Mouse (Mus musculus) midbrain, embryonic 15.5 days (tissue): ENCODE data around the gene Il2rb. TPM values are rescaled to one million over a fixed set of nuclear protein-coding genes. Genes with fewer than 3 reads are reported as not detected.

Experiments
- ATAC-seq: fragments of 200-750 bp; cut with Nextera tagmentation; replicated peaks from 2 replicates; pipeline ENCODE4 v1.8.0; 2017; ENCODE audit warnings: moderate TSS enrichment
- H3K27ac ChIP-seq: fragments of 300-500 bp; sonication (generic); 2 replicates; pipeline ENCODE4 v1.5.1; 2015; ENCODE audit warnings: mild to moderate bottlenecking, inconsistent platforms
- H3K27me3 ChIP-seq: fragments of 300-500 bp; sonication (generic); replicated peaks from 2 replicates; pipeline ENCODE4 v1.6.1; 2015; ENCODE audit warnings: inconsistent platforms
- H3K36me3 ChIP-seq: fragments of 300-500 bp; sonication (generic); replicated peaks from 2 replicates; pipeline ENCODE4 v1.6.1; 2015; ENCODE audit warnings: inconsistent platforms
- H3K4me1 ChIP-seq: fragments of 300-500 bp; sonication (generic); 2 replicates; pipeline ENCODE4 v1.6.1; 2015; ENCODE audit warnings: inconsistent platforms
- H3K4me2 ChIP-seq: fragments of 300-500 bp; sonication (generic); 2 replicates; pipeline ENCODE4 v1.6.1; 2015; ENCODE audit warnings: inconsistent platforms, mild to moderate bottlenecking, moderate library complexity
- H3K4me3 ChIP-seq: fragments of 300-500 bp; sonication (generic); 2 replicates; pipeline ENCODE4 v1.5.1; 2015; ENCODE audit warnings: mild to moderate bottlenecking, inconsistent platforms
- H3K9ac ChIP-seq: fragments of 300-500 bp; sonication (generic); 2 replicates; pipeline ENCODE4 v1.6.1; 2015; ENCODE audit warnings: mild to moderate bottlenecking, inconsistent platforms
- H3K9me3 ChIP-seq: fragments of 300-500 bp; sonication (generic); 2 replicates; pipeline ENCODE4 v1.6.1; 2016; ENCODE audit warnings: inconsistent platforms
- WGBS: fragments of 180-500 bp; shearing (Covaris S2); methylation state at CpG from one replicate; pipeline ENCODE4 v1.1.7; 2015; ENCODE audit warnings: mixed read lengths; 5-methylcytosine and 5-hydroxymethylcytosine counted together
- polyA plus RNA-seq: library from polyadenylated mRNA; unstranded; fragments of >200 nt; fragmentation: Nextera tagmentation; extraction: Ambion mirVana; gene quantifications from 2 replicates; pipeline ENCODE4 v1.2.1, GENCODE M21; 2015

Il2rb gene
- polyA plus RNA-seq, 1 experiment from 2014 or later = 0.05 TPM

DNA sequence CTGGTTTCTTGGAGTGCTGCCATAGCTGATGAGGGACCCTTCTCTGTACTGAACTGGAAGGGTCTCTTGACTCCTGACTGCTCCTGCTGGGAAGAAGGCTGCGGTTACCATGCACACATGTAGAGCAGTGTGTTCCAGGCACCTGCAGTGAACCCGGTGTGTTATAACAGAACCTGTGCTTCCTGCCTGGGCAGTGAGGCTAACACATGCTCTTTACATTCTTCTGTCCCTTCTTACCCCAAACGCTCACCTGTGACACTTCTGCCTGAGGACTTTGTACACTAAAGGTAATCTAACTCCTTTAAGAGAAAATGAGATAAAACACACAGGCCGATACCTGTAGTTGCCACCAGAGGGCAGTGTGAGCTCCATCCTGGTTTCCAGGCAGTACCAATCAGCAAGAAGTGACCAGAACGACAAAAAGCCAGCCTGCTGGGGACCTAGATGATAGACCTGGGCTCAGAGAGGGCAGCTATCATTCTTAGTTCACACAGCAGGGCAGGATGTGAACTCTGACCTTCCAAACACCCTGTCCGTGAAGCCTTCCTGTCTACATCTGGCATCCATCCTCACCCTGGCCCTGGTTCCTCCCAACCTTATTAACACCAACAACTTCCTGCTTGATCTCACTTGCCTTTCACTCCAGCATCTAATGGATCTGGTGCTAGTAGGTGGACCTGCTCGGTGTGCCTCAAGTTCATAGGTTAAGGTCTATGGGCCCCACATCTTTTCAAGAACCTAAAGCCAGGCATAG, 19.5 kb upstream of the Il2rb start:
- Histone ChIP-seq H3K36me3 (no peaks in the 10 kb centered on the region), H3K4me1 (peaks cover 6% of the 10 kb centered on the region), H3K27me3 (no peaks in the 10 kb centered on the region), H3K27ac (no peak overlapping the region), H3K9me3 (no peaks in the 10 kb centered on the region), H3K9ac (no peak overlapping the region), H3K4me2 (no peak overlapping the region), H3K4me3 (no peak overlapping the region)
- 34% methylated on average over 7 of the region's 7 CpGs for whole genome bisulfite sequencing
- no peak for ATAC-seq

DNA sequence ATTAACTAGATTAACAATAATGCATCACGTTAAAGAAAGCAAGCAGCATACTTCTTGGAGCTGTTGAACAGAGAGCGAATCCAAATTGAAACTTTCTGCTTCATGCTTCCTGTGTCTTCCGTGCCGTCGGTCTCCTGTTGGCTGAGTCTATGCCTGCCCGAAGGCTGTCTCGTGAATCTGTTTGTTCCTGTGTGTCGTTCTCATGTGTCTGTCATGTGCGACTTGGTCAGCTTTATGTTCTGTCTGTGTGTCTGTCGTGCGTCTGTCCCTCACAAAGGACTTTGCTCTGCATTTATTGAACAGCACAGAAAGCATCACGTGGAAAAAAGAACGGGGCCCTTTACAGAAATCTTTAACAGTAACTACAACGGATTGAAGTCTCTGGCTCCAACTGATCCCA, 17.9 kb upstream of the Il2rb start:
- Histone ChIP-seq H3K9ac (no peak overlapping the region), H3K4me2 (no peak overlapping the region), H3K4me3 (no peak overlapping the region), H3K36me3 (no peaks in the 10 kb centered on the region), H3K9me3 (no peaks in the 10 kb centered on the region), H3K27me3 (no peaks in the 10 kb centered on the region), H3K27ac (no peak overlapping the region), H3K4me1 (peaks cover 6% of the 10 kb centered on the region)
- WGBS = 91% methylated on average over 14 of the region's 14 CpGs
- no peak for ATAC-seq

DNA sequence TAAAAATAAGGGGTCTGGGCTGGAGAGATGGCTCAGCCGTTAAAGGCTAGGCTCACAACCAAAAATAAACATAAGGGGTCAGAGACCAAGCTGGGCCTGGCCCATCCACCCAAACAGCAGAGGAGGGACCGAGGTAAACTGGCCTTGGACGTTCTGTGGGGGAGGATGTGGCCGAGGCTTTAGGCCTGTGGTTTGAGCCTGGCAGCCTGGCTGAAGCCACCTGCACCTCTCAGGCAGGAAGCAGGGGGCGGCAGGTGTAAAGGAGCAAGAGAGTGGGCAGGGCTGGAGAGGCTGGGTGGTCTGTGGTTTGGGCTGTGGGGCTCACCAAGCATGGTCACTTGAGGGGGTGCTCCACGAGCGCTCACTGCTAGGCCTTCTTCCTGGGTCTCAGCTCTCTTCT, 16.9 kb upstream of the Il2rb start:
- Histone ChIP-seq H3K4me1 (peaks cover 6% of the 10 kb centered on the region), H3K36me3 (no peaks in the 10 kb centered on the region), H3K9ac (no peak overlapping the region), H3K9me3 (no peaks in the 10 kb centered on the region), H3K27ac (no peak overlapping the region), H3K27me3 (no peaks in the 10 kb centered on the region), H3K4me2 (no peak overlapping the region), H3K4me3 (no peak overlapping the region)
- WGBS = 88% methylated on average over 7 of the region's 7 CpGs
- no peak for ATAC-seq

DNA sequence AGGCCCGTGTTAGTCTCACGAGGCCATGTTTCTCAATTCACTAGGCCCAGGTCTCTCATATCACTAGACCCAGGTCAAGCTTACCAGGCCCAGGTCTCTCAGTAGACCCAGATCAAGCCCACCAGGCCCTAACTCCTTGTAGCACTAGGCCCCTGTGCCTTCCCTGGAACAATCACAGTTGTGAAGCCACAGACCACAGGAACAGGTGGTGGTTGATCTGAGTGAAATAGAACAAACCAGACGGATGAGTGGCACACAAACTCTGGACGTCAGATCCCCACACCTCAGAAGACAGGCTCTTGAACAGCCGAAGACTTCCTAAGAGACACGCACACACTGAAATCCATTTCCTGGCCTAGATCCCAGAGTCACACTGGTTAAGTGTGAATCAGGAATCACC, 15.7 kb upstream of the Il2rb start:
- Histone ChIP-seq H3K27me3 (no peaks in the 10 kb centered on the region), H3K27ac (no peak overlapping the region), H3K36me3 (no peaks in the 10 kb centered on the region), H3K9ac (no peak overlapping the region), H3K4me3 (no peak overlapping the region), H3K4me2 (no peak overlapping the region), H3K4me1 (peaks cover 6% of the 10 kb centered on the region), H3K9me3 (no peaks in the 10 kb centered on the region)
- no peak for ATAC-seq
- 95% methylated on average over 6 of the region's 6 CpGs for WGBS

DNA sequence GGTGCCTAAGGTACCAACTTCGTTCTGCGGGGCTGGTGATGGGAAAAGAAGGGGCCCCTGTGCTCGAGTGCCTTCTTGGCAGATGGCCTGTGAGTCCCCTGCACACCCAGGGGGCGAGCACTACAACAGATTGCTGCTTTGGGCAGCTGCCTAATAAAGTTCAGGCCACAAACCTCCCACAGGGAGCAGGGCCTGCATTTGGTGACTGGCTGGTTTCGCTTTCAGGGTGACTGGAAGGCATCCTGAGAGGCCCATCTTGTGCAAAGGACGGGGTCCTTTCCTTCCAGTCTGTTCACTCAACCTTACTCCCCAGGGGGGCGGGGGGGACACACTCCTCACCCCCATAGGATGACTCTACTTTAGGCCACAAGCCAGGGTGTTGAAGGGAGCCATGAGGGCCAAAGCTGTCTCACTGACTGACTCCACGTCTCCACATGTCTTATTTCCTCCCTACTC, 15.1 kb upstream of the Il2rb start:
- Histone ChIP-seq H3K4me3 (no peak overlapping the region), H3K27ac (no peak overlapping the region), H3K9ac (no peak overlapping the region), H3K9me3 (no peaks in the 10 kb centered on the region), H3K4me2 (peak overlapping the region; percentile 4; the same call in 1 of the 2 replicates), H3K27me3 (no peaks in the 10 kb centered on the region), H3K4me1 (peaks cover 6% of the 10 kb centered on the region), H3K36me3 (no peaks in the 10 kb centered on the region)
- ATAC-seq = no peak
- 54% methylated on average over 8 of the region's 8 CpGs for WGBS

DNA sequence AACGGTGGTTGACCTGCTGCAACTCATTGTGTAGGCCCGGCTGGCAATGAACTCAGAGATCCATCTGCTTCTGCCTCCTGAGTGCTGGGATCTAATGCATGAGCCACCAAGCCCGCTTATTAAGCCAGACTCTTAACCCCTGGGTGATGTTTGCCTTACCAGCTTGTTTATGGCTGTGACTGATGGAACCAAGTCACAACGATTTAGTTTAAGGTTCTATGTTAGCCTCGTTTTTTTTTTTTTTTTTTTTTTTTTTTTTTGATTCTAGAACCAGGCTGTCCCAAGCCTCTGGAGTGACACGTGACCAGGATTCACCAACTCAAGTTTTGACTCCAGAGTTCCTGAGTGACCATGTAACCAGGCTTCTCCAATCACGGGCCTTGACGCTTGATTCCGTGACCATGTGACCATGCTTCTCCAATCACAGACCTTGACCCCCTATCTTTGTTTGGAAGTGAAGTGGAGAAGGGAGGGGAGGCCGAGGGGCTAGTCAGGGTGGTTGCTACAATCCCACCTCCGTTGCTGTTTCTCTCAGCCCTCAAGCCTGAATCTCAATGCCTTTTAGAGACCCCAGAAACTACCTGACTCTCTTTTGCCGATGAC, 14.3 kb upstream of the Il2rb start:
- Histone ChIP-seq H3K4me1 (peaks cover 6% of the 10 kb centered on the region), H3K4me2 (peak overlapping the region; percentile 4; the same call in 1 of the 2 replicates), H3K27me3 (no peaks in the 10 kb centered on the region), H3K4me3 (no peak overlapping the region), H3K36me3 (no peaks in the 10 kb centered on the region), H3K9me3 (no peaks in the 10 kb centered on the region), H3K9ac (no peak overlapping the region), H3K27ac (no peak overlapping the region)
- 48% methylated on average over 12 of the region's 12 CpGs for WGBS
- ATAC-seq = no peak

DNA sequence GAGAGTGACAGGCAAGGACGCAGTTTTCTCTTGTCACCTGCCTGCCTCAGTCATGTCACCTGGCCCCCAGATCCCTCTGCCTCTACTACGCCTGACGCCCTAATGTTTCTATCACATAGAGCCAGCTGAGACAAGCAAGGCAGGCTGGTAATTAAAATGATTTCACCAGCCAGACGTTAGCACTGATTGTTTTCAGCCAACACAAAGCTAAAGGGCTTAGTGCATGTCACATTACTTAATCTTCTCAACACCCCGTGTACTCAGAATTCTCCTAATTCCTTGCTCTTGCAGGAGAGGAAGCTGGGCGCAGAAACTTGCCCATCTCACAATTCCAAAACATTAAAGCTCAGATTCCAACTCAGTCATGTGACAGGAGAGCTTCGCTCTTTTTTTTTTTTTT, 13.4 kb upstream of the Il2rb start:
- Histone ChIP-seq H3K4me1 (peaks cover 6% of the 10 kb centered on the region), H3K9me3 (no peaks in the 10 kb centered on the region), H3K4me3 (no peak overlapping the region), H3K27me3 (no peaks in the 10 kb centered on the region), H3K9ac (no peak overlapping the region), H3K27ac (no peak overlapping the region), H3K4me2 (no peak overlapping the region), H3K36me3 (no peaks in the 10 kb centered on the region)
- 49% methylated on average over 7 of the region's 7 CpGs for WGBS
- no peak for ATAC-seq

DNA sequence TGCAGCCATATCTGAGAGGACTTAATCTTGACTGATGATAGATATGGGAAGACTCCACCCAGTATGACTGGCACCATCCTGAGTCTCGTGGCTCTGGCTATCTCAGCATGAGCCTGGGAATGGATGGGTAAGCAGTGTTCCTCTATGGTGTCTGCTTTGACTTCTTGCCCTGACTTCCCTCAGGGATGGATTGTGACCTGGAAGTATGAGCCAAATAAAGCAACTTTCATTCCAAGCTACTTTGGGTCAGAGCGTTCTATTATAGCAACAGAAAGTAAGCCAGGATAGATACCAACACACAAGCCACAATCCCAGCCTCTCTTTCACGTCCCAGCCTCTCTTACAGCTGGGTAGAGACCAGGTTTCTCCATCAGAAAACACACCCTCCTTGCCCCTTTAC, 10.5 kb upstream of the Il2rb start:
- Histone ChIP-seq H3K4me1 (peaks cover 6% of the 10 kb centered on the region), H3K4me2 (no peak overlapping the region), H3K27ac (no peak overlapping the region), H3K36me3 (no peaks in the 10 kb centered on the region), H3K4me3 (no peak overlapping the region), H3K27me3 (no peaks in the 10 kb centered on the region), H3K9me3 (no peaks in the 10 kb centered on the region), H3K9ac (no peak overlapping the region)
- ATAC-seq = no peak
- 78% methylated on average over 3 of the region's 3 CpGs for WGBS

DNA sequence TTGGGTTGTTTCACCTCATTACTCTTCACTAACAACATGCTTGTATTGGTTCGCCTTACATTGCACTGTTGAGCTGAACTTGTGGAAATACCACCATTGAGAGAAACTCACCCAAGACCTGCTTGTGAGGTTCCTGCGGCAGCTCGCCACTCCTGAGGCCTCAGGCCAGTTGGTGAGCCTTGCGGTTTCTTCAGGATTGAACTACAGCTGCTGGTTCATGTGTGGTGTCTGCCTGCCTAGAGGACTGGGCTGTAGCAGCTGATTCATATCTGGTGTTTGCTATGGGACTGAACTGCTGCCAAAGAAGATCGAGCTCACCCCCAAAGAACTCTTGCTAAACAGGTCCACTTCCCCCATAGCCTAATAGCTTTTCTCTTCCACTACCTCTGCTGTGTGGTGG, 9.7 kb upstream of the Il2rb start:
- Histone ChIP-seq H3K9ac (no peak overlapping the region), H3K9me3 (no peaks in the 10 kb centered on the region), H3K36me3 (no peaks in the 10 kb centered on the region), H3K4me3 (no peak overlapping the region), H3K4me1 (peaks cover 2% of the 10 kb centered on the region), H3K27ac (no peak overlapping the region), H3K4me2 (no peak overlapping the region), H3K27me3 (no peaks in the 10 kb centered on the region)
- WGBS = 89% methylated on average over 5 of the region's 5 CpGs
- ATAC-seq = no peak

DNA sequence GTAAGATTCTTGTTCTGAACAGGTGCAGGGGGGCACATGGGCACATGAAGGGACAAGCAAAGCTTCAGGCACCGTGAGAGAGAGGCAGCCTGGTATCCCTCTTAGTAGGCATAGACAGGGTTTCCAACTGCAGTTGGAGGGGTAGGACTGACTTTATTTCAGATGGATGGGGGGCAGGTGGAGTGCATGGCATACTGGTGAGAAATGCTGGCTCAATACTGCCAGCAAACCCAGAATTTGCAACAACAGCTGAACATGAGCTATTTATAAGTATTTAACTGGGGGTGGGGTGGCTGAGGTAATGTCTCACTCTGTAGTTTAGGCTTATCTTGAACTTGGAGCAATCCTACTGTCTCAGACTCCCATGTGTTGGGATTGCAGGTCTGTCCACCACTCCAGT, 8.9 kb upstream of the Il2rb start:
- Histone ChIP-seq H3K27ac (no peak overlapping the region), H3K36me3 (no peaks in the 10 kb centered on the region), H3K9me3 (no peaks in the 10 kb centered on the region), H3K4me2 (no peak overlapping the region), H3K27me3 (no peaks in the 10 kb centered on the region), H3K4me1 (no peaks in the 10 kb centered on the region), H3K9ac (no peak overlapping the region), H3K4me3 (no peak overlapping the region)
- ATAC-seq = no peak
- WGBS = 81% methylated on average over 1 of the region's 1 CpGs

DNA sequence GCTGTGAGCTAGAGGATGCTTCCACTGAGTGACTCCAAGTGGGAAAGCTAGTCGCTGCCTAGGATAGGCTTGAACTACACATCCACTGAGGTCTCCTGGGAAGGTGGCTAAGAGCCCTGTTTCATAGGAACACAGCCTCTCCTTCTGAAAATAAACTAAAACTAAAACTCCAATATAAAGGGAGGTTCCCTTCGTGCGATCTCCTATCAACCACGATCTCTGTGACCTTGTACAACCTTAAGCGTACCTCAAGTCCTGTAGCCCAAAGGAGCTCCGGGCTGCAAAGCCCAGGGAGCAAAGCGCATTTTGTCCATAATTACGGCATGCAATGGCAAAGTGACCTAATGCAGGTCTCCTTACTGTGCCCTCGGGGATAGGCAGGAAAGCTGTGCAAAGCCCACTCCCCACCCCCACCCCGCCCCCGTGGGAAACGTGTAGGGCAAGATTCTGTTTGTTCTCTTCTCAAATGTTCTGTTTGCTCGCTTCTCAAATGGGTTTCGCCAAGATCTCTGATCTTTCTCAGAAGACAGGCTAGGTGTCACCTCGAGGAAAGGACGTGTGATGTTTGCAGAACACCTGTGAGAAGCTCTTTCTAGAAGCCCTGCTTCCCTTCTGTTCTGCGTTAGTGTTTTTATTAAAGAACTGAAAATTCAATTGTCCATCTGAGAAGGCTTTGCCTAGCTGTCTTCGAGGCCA, 7.5 kb upstream of the Il2rb start:
- H3K27me3 ChIP-seq = no peaks in the 10 kb centered on the region
- H3K4me2 ChIP-seq = no peak overlapping the region
- no peak for ATAC-seq
- 83% methylated on average over 18 of the region's 18 CpGs for WGBS
- H3K4me1 ChIP-seq = no peaks in the 10 kb centered on the region
- no peak overlapping the region for H3K9ac ChIP-seq
- no peaks in the 10 kb centered on the region for H3K36me3 ChIP-seq
- no peak overlapping the region for H3K4me3 ChIP-seq
- H3K27ac ChIP-seq = no peak overlapping the region
- no peaks in the 10 kb centered on the region for H3K9me3 ChIP-seq

DNA sequence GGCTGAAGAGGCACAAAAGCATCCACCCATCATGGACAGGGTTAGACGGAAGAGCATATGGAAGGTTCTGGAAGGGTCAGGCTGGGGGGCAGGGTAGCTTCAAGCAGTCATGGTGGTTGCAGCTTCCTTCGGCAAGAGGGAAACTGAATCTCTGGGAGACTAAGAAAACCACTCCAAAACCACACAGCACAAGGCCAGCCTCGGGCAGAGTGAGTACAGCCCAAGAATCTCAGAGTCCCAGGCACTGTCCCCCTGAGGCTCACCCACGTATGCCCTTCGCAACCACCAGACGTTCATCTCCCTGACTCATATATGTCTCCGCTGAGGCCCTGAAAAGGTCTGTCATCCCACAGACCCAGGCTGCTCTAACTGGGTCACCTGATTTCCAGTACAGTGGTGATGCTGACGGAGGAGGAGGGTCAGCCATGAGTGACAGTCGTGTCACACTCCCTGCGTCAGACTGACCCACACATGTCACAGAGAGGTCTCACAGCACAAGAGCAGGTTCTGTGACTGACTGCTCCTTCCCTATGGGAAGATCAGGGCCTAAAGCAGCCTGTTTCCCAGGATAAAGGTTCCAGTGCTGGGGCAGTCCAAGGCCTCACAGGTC, 1.6 kb downstream of the Il2rb start:
- no peaks in the 10 kb centered on the region for H3K9me3 ChIP-seq
- H3K27me3 ChIP-seq = no peaks in the 10 kb centered on the region
- H3K36me3 ChIP-seq = no peaks in the 10 kb centered on the region
- no peak overlapping the region for H3K27ac ChIP-seq
- H3K9ac ChIP-seq = no peak overlapping the region
- H3K4me3 ChIP-seq = no peak overlapping the region
- H3K4me2 ChIP-seq = no peak overlapping the region
- no peak for ATAC-seq
- H3K4me1 ChIP-seq = no peaks in the 10 kb centered on the region
- 85% methylated on average over 10 of the region's 10 CpGs for WGBS
